Comparison of ENCODE assay signal across 17 mouse cellular contexts in genomic region chr12:3760876-3761590, GRCm38 (mm10). TPM values are rescaled to one million over a fixed set of nuclear protein-coding genes. Genes with fewer than 3 reads are reported as not detected.
A peak's percentile ranks its signal among the peaks of the same experiment; 100 is the strongest.
DNase-seq lines count a peak whose midpoint lies in the region; ATAC-seq lines count a peak whose summit lies in the region.
"Had no signal": no experiment of that assay in that cellular context is flagged by ENCODE, and none has a peak within 500 bp of the region (broad histone marks: within the 10 kb centered on the region; RNA-seq: fewer than 3 reads in every experiment).

No protein-coding gene starts in this region.

- peak; percentile 83 for ATAC-seq in forebrain, embryonic 14.5 days
- ATAC-seq in forebrain, embryonic 11.5 days (replicated peaks; ENCODE audit: low FRiP score) = no peak
- peak; percentile 82 for ATAC-seq in midbrain, embryonic 13.5 days
- peak; percentile 84 for ATAC-seq in neural tube, embryonic 14.5 days (ENCODE audit: low read depth)

- no peak overlapping the region for H3K9ac ChIP-seq in forebrain, embryonic 14.5 days (ENCODE audit: low read length)
- no peak overlapping the region for H3K9ac ChIP-seq in forebrain, embryonic 11.5 days (ENCODE audit: low read length)
- H3K9ac ChIP-seq in midbrain, embryonic 13.5 days (replicated peaks) = no peak overlapping the region
- H3K9ac ChIP-seq in neural tube, embryonic 14.5 days (replicated peaks; ENCODE audit: low read depth, low read length) = no peak overlapping the region
- H3K9ac ChIP-seq: embryonic facial prominence, embryonic 12.5 days; liver, embryonic 13.5 days had no signal

- WGBS in forebrain, embryonic 14.5 days = 52% methylated on average over 4 of the region's 4 CpGs
- 84% methylated on average over 4 of the region's 4 CpGs for WGBS in forebrain, embryonic 11.5 days
- 68% methylated on average over 4 of the region's 4 CpGs for WGBS in midbrain, embryonic 13.5 days
- 82% methylated on average over 4 of the region's 4 CpGs for WGBS in midbrain, embryonic 10.5 days
- WGBS in neural tube, embryonic 14.5 days = 58% methylated on average over 4 of the region's 4 CpGs

- H3K36me3 ChIP-seq in forebrain, embryonic 14.5 days (ENCODE audit: control insufficient read depth, insufficient read depth, low read length) = no peaks in the 10 kb centered on the region
- no peaks in the 10 kb centered on the region for H3K36me3 ChIP-seq in forebrain, embryonic 11.5 days (ENCODE audit: control insufficient read depth, insufficient read depth, low read length)
- no peaks in the 10 kb centered on the region for H3K36me3 ChIP-seq in midbrain, embryonic 13.5 days
- no peaks in the 10 kb centered on the region for H3K36me3 ChIP-seq in midbrain, embryonic 10.5 days
- H3K36me3 ChIP-seq in neural tube, embryonic 14.5 days (ENCODE audit: control insufficient read depth, insufficient read depth, low read length) = no peaks in the 10 kb centered on the region
- H3K36me3 ChIP-seq: embryonic facial prominence, embryonic 12.5 days; heart, embryonic 10.5 days; liver, embryonic 13.5 days had no signal

- no peaks in the 10 kb centered on the region for H3K9me3 ChIP-seq in forebrain, embryonic 14.5 days (replicated peaks; ENCODE audit: control insufficient read depth, low read length)
- H3K9me3 ChIP-seq in forebrain, embryonic 11.5 days (ENCODE audit: control insufficient read depth, low read length) = no peaks in the 10 kb centered on the region
- H3K9me3 ChIP-seq in midbrain, embryonic 13.5 days = no peaks in the 10 kb centered on the region
- no peaks in the 10 kb centered on the region for H3K9me3 ChIP-seq in midbrain, embryonic 10.5 days (replicated peaks)
- H3K9me3 ChIP-seq in neural tube, embryonic 14.5 days (ENCODE audit: control insufficient read depth, low read length) = no peaks in the 10 kb centered on the region
- H3K9me3 ChIP-seq: embryonic facial prominence, embryonic 12.5 days; heart, embryonic 10.5 days; liver, embryonic 13.5 days; megakaryocyte, embryonic 14.5 days had no signal

- DNase-seq in forebrain, embryonic 14.5 days (ENCODE audit: low spot score) = peak; percentile 15
- DNase-seq in forebrain, embryonic 11.5 days (ENCODE audit: low spot score) = no peak
- no peak for DNase-seq in midbrain, embryonic 10.5 days (ENCODE audit: low spot score)
- peak; percentile 77 to 78 for DNase-seq in cerebellum, postnatal 10 days
- no peak for DNase-seq in kidney, postnatal 4 days
- no peak for DNase-seq in gastrocnemius, postnatal 4 days (ENCODE audit: low spot score in 2 of 2)
- DNase-seq: gastrocnemius, postnatal 10 days; heart, postnatal 14 days; kidney, adult 11 months; kidney, postnatal 10 days; liver, embryonic 13.5 days; thymus, adult 18-20 months had no signal

- H3K4me1 ChIP-seq in forebrain, embryonic 14.5 days (ENCODE audit: control insufficient read depth, insufficient read depth, low read length) = no peaks in the 10 kb centered on the region; the same call in 1 of the 2 replicates
- no peaks in the 10 kb centered on the region for H3K4me1 ChIP-seq in forebrain, embryonic 11.5 days (replicated peaks; ENCODE audit: control insufficient read depth, insufficient read depth, low read length)
- peaks cover 7% of the 10 kb centered on the region for H3K4me1 ChIP-seq in midbrain, embryonic 13.5 days (replicated peaks)
- H3K4me1 ChIP-seq in midbrain, embryonic 10.5 days = no peaks in the 10 kb centered on the region
- H3K4me1 ChIP-seq in neural tube, embryonic 14.5 days (ENCODE audit: control insufficient read depth, insufficient read depth, low read length) = no peaks in the 10 kb centered on the region
- H3K4me1 ChIP-seq: liver, embryonic 13.5 days had no signal

- no peak overlapping the region for H3K4me2 ChIP-seq in forebrain, embryonic 14.5 days (ENCODE audit: low read length)
- H3K4me2 ChIP-seq in forebrain, embryonic 11.5 days (ENCODE audit: low read depth, low read length, severe bottlenecking) = no peak overlapping the region
- no peak overlapping the region for H3K4me2 ChIP-seq in midbrain, embryonic 13.5 days (replicated peaks)
- no peak overlapping the region for H3K4me2 ChIP-seq in neural tube, embryonic 14.5 days (ENCODE audit: low read depth, low read length)
- H3K4me2 ChIP-seq: embryonic facial prominence, embryonic 12.5 days; liver, embryonic 13.5 days had no signal

- H3K27me3 ChIP-seq in forebrain, embryonic 14.5 days (replicated peaks; ENCODE audit: control insufficient read depth, insufficient read depth, low read length) = no peaks in the 10 kb centered on the region
- no peaks in the 10 kb centered on the region for H3K27me3 ChIP-seq in forebrain, embryonic 11.5 days (ENCODE audit: control insufficient read depth, insufficient read depth, low read length)
- no peaks in the 10 kb centered on the region for H3K27me3 ChIP-seq in midbrain, embryonic 13.5 days
- H3K27me3 ChIP-seq in midbrain, embryonic 10.5 days (ENCODE audit: low read depth, poor library complexity, severe bottlenecking) = no peaks in the 10 kb centered on the region
- no peaks in the 10 kb centered on the region for H3K27me3 ChIP-seq in neural tube, embryonic 14.5 days (ENCODE audit: control insufficient read depth, insufficient read depth, low read length)
- H3K27me3 ChIP-seq: embryonic facial prominence, embryonic 12.5 days; liver, embryonic 13.5 days; megakaryocyte, embryonic 14.5 days had no signal

- H3K27ac ChIP-seq in forebrain, embryonic 14.5 days (ENCODE audit: low read depth, low read length) = no peak overlapping the region
- H3K27ac ChIP-seq in forebrain, embryonic 11.5 days (ENCODE audit: low read depth, low read length) = no peak overlapping the region
- no peak overlapping the region for H3K27ac ChIP-seq in midbrain, embryonic 13.5 days
- H3K27ac ChIP-seq in midbrain, embryonic 10.5 days (replicated peaks) = no peak overlapping the region
- peak overlapping the region; percentile 10; the same call in 1 of the 2 replicates for H3K27ac ChIP-seq in neural tube, embryonic 14.5 days (ENCODE audit: low read depth, low read length)
- H3K27ac ChIP-seq: embryonic facial prominence, embryonic 12.5 days; heart, embryonic 10.5 days; liver, embryonic 13.5 days had no signal

- H3K4me3 ChIP-seq in forebrain, embryonic 14.5 days (ENCODE audit: low read depth, low read length) = no peak overlapping the region
- H3K4me3 ChIP-seq in forebrain, embryonic 11.5 days (ENCODE audit: low read depth, low read length) = no peak overlapping the region
- no peak overlapping the region for H3K4me3 ChIP-seq in midbrain, embryonic 13.5 days (replicated peaks)
- no peak overlapping the region for H3K4me3 ChIP-seq in midbrain, embryonic 10.5 days
- H3K4me3 ChIP-seq in neural tube, embryonic 14.5 days (ENCODE audit: low read depth, low read length) = no peak overlapping the region
- H3K4me3 ChIP-seq: embryonic facial prominence, embryonic 12.5 days; heart, embryonic 10.5 days; liver, embryonic 13.5 days had no signal

RNA-seq across cellular contexts. Expression of gene Dnmt3a, which starts 44.8 kb away (rescaled TPM):
- polyA plus RNA-seq in forebrain, embryonic 14.5 days (2014; fragmentation: Nextera tagmentation; extraction: Ambion mirVana) = 28.0 and 32.0 TPM in 2 replicates
- polyA plus RNA-seq in forebrain, embryonic 11.5 days (2014; fragmentation: Nextera tagmentation; extraction: Ambion mirVana) = 102 and 104 TPM in 2 replicates
- 111 and 124 TPM in 2 replicates for polyA plus RNA-seq in midbrain, embryonic 13.5 days (2015; fragmentation: Nextera tagmentation; extraction: Ambion mirVana)
- 92.2 and 115 TPM in 2 replicates for polyA plus RNA-seq in midbrain, embryonic 10.5 days (2016; fragmentation: Nextera tagmentation; extraction: Ambion mirVana)
- 53.4 and 57.1 TPM in 2 replicates for polyA plus RNA-seq in neural tube, embryonic 14.5 days (2014; fragmentation: Nextera tagmentation; extraction: Ambion mirVana)
- total RNA-seq in gastrocnemius, postnatal 4 days (2021) = 100 to 1,000 TPM; 155 to 169 TPM

Comparison
In these comparisons a context has a peak if more than half of its experiments do, and no peak if none do; other contexts are left out.
1. DNase-seq: peak in forebrain, embryonic 14.5 days (single experiment) and cerebellum, postnatal 10 days (2 of 2); none in forebrain, embryonic 11.5 days (single experiment), midbrain, embryonic 10.5 days (single experiment), kidney, postnatal 4 days (0 of 2) and gastrocnemius, postnatal 4 days (0 of 2).